In genomic region chr4:83051176-83051575, GRCm38 (mm10) we compare ENCODE assay signal across 10 mouse cellular contexts. TPM values are rescaled to one million over a fixed set of nuclear protein-coding genes. Genes with fewer than 3 reads are reported as not detected.
DNase-seq lines count a peak whose midpoint lies in the region; ATAC-seq and TF ChIP-seq lines count a peak whose summit lies in the region.
"Had no signal": no experiment of that assay in that cellular context is flagged by ENCODE, and none has a peak within 500 bp of the region (broad histone marks: within the 10 kb centered on the region; RNA-seq: fewer than 3 reads in every experiment).

No protein-coding gene starts in this region.

- no peak for TF ChIP-seq POLR2A in cerebellum, adult 2 months (IDR thresholded peaks at IDR 0.05; ENCODE audit: borderline replicate concordance, insufficient read depth, low read length)

- intact Hi-C loops in heart, postnatal 25 days (cut with DNase I): no loop called here

- DNase-seq in heart, postnatal 25 days (ENCODE audit: low spot score): no peak
- peak; percentile 27 for DNase-seq in embryonic facial prominence, embryonic 10.5 days (ENCODE audit: low spot score)
- no peak for DNase-seq in cerebellum, adult 2 months
- no peak for DNase-seq in urinary bladder, adult 2 months (ENCODE audit: low spot score)
- no peak for DNase-seq in thymus, adult 18-20 months
- DNase-seq: cerebellum, postnatal 36 days had no signal

- H3K4me3 ChIP-seq in heart, embryonic 16.5 days (ENCODE audit: low read length): peak overlapping the region; percentile 47
- peak overlapping the region; percentile 62 for H3K4me3 ChIP-seq in embryonic facial prominence, embryonic 10.5 days
- peak overlapping the region; percentile 33 for H3K4me3 ChIP-seq in hindbrain, embryonic 12.5 days
- H3K4me3 ChIP-seq in midbrain, embryonic 12.5 days: peak overlapping the region; percentile 38
- H3K4me3 ChIP-seq in cerebellum, adult 2 months (replicated peaks; ENCODE audit: insufficient read depth, low read depth, low read length): no peak overlapping the region

- no peaks in the 10 kb centered on the region for H3K9me3 ChIP-seq in heart, embryonic 16.5 days (replicated peaks; ENCODE audit: control insufficient read depth, low read length)
- no peaks in the 10 kb centered on the region for H3K9me3 ChIP-seq in embryonic facial prominence, embryonic 10.5 days
- no peaks in the 10 kb centered on the region for H3K9me3 ChIP-seq in hindbrain, embryonic 12.5 days (replicated peaks)
- H3K9me3 ChIP-seq in midbrain, embryonic 12.5 days: no peaks in the 10 kb centered on the region

- no peak for ATAC-seq in heart, embryonic 16.5 days (replicated peaks; ENCODE audit: extremely low read depth, insufficient read depth, low FRiP score)
- no peak for ATAC-seq in hindbrain, embryonic 12.5 days (ENCODE audit: low FRiP score)
- no peak for ATAC-seq in midbrain, embryonic 12.5 days (ENCODE audit: low FRiP score, low read depth)

- H3K4me1 ChIP-seq in heart, embryonic 16.5 days (ENCODE audit: control insufficient read depth, insufficient read depth, low read length): peaks cover 23% of the 10 kb centered on the region
- H3K4me1 ChIP-seq in embryonic facial prominence, embryonic 10.5 days: peaks cover 70% of the 10 kb centered on the region
- peaks cover 54% of the 10 kb centered on the region for H3K4me1 ChIP-seq in hindbrain, embryonic 12.5 days
- peaks cover 25% of the 10 kb centered on the region for H3K4me1 ChIP-seq in midbrain, embryonic 12.5 days
- H3K4me1 ChIP-seq in cerebellum, adult 2 months (ENCODE audit: control insufficient read depth, insufficient read depth, low read length): 0 out of 2 replicates have a peak, but pooled peaks cover 3% of the 10 kb centered on the region

- 22% methylated on average over 8 of the region's 8 CpGs for WGBS in heart, embryonic 16.5 days
- WGBS in embryonic facial prominence, embryonic 10.5 days: 2% methylated on average over 8 of the region's 8 CpGs
- WGBS in hindbrain, embryonic 12.5 days: 5% methylated on average over 8 of the region's 8 CpGs
- 11% methylated on average over 8 of the region's 8 CpGs for WGBS in midbrain, embryonic 12.5 days
- WGBS in cerebellum, adult 2 months: 66% methylated on average over 8 of the region's 8 CpGs

- H3K9ac ChIP-seq in heart, embryonic 16.5 days (ENCODE audit: low read length): peak overlapping the region; percentile 46
- no peak overlapping the region for H3K9ac ChIP-seq in hindbrain, embryonic 12.5 days
- peak overlapping the region; percentile 15; the same call in 1 of the 2 replicates for H3K9ac ChIP-seq in midbrain, embryonic 12.5 days (replicated peaks)

- H3K27ac ChIP-seq in heart, embryonic 16.5 days (ENCODE audit: low read length): no peak overlapping the region; the same call in 1 of the 2 replicates
- H3K27ac ChIP-seq in embryonic facial prominence, embryonic 10.5 days (replicated peaks): peak overlapping the region; percentile 86
- no peak overlapping the region for H3K27ac ChIP-seq in hindbrain, embryonic 12.5 days
- no peak overlapping the region for H3K27ac ChIP-seq in midbrain, embryonic 12.5 days (replicated peaks)
- no peak overlapping the region for H3K27ac ChIP-seq in cerebellum, adult 2 months (ENCODE audit: insufficient read depth, low read length)

- H3K27me3 ChIP-seq in heart, embryonic 16.5 days (ENCODE audit: control insufficient read depth, insufficient read depth, low read length): no peaks in the 10 kb centered on the region; the same call in 1 of the 2 replicates
- H3K27me3 ChIP-seq in embryonic facial prominence, embryonic 10.5 days (replicated peaks; ENCODE audit: low read depth, poor library complexity, severe bottlenecking): no peaks in the 10 kb centered on the region
- peaks cover 6% of the 10 kb centered on the region; the same call in 1 of the 2 replicates for H3K27me3 ChIP-seq in hindbrain, embryonic 12.5 days
- no peaks in the 10 kb centered on the region for H3K27me3 ChIP-seq in midbrain, embryonic 12.5 days
- peaks cover 2% of the 10 kb centered on the region; the same call in 1 of the 2 replicates for H3K27me3 ChIP-seq in cerebellum, adult 2 months (ENCODE audit: control insufficient read depth, insufficient read depth, low read length)
- H3K27me3 ChIP-seq: CH12.LX had no signal

- peak overlapping the region; percentile 63 for H3K4me2 ChIP-seq in heart, embryonic 16.5 days (ENCODE audit: low read depth, low read length)
- H3K4me2 ChIP-seq in hindbrain, embryonic 12.5 days (replicated peaks): peak overlapping the region; percentile 58
- H3K4me2 ChIP-seq in midbrain, embryonic 12.5 days (replicated peaks): peak overlapping the region; percentile 66

- no peak for TF ChIP-seq CTCF in cerebellum, adult 2 months (IDR thresholded peaks at IDR 0.05; ENCODE audit: borderline replicate concordance, insufficient read depth, low read depth, low read length)

- H3K36me3 ChIP-seq in heart, embryonic 16.5 days (ENCODE audit: control insufficient read depth, insufficient read depth): no peaks in the 10 kb centered on the region
- H3K36me3 ChIP-seq in embryonic facial prominence, embryonic 10.5 days (replicated peaks): no peaks in the 10 kb centered on the region
- no peaks in the 10 kb centered on the region for H3K36me3 ChIP-seq in hindbrain, embryonic 12.5 days
- no peaks in the 10 kb centered on the region for H3K36me3 ChIP-seq in midbrain, embryonic 12.5 days

RNA-seq across cellular contexts. Expression of gene Frem1, which starts 1.0 kb away (rescaled TPM):
- 2.4 and 5.4 TPM in 2 replicates for polyA plus RNA-seq in heart, embryonic 16.5 days (2015; fragmentation: Nextera tagmentation; extraction: Ambion mirVana)
- total RNA-seq in heart, postnatal 25 days (2021): under 1 TPM; 0.59 to 0.65 TPM
- polyA plus RNA-seq in embryonic facial prominence, embryonic 10.5 days (2016; fragmentation: Nextera tagmentation; extraction: Ambion mirVana): 15.0 and 15.5 TPM in 2 replicates
- 5.9 and 7.7 TPM in 2 replicates for polyA plus RNA-seq in hindbrain, embryonic 12.5 days (2016; fragmentation: Nextera tagmentation; extraction: Ambion mirVana)
- polyA plus RNA-seq in midbrain, embryonic 12.5 days (2016; fragmentation: Nextera tagmentation; extraction: Ambion mirVana): 5.0 and 7.4 TPM in 2 replicates
- polyA plus RNA-seq in cerebellum, adult 2 months (2012; rRNA removed): 3.4 and 4.3 TPM in 2 replicates
- 5.7 TPM in 2 replicates for polyA plus RNA-seq in urinary bladder, adult 2 months (2012; rRNA removed)
- total RNA-seq: CH12.LX had no signal
